Mouse (Mus musculus): ENCODE results near the gene Hexb. TPM values are rescaled to one million over a fixed set of nuclear protein-coding genes. Genes with fewer than 3 reads are reported as not detected.

The Hexb gene
- total and polyA plus RNA-seq, 3 experiments, result 31.0 to 75.7 (median 37.9) TPM

DNA sequence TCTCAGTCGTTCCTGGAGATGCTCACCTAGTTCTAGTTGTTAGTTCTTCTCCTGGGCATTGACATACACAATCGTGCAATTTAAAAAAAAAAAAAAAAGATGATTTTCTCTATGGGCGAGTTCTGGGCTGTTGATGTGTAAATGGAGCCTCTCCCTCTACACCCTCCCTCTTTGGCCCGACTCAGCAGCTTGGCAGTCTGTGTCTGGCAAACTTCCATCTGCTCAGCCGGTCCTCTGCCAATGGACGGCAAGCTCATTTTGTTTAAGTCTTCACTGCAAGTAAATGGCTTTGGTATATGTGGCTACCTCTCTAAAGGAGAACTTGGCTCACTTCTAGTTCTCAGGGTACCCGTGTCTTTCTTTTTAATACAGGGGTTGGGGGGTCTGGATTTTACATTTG lies 4.7 kb downstream of the Hexb start:
- in situ Hi-C loops (cut with MboI; ENCODE audit: low pct_ligation_motif_present, low pct_unique_long_range_greater_than_20kb, low sequenced_read_pairs) (no loop called here), dilution Hi-C loops (cut with MboI; ENCODE audit: extremely low pct_ligation_motif_present, extremely low pct_unique_long_range_greater_than_20kb, low sequenced_read_pairs) (no loop called here)
- Histone ChIP-seq H3K4me1 (ENCODE audit: control insufficient read depth in 1 of 2, insufficient read depth in 2 of 2) (peaks cover 7 to 29% of the 10 kb centered on the region in 2 experiments; a peak in 3 of 4 replicates), H3K4me2 (ENCODE audit: insufficient read depth, low read depth, poor library complexity, severe bottlenecking) (no peak overlapping the region), H3K4me3 (replicated peaks in 1 of 3; ENCODE audit: low read depth in 2 of 3, low read length in 2 of 3, poor library complexity in 1 of 3) (no peak overlapping the region), H3K36me3 (replicated peaks in 1 of 2; ENCODE audit: control insufficient read depth in 1 of 2, insufficient read depth in 1 of 2, low read length in 1 of 2) (peaks cover 2 to 38% of the 10 kb centered on the region in 2 experiments), H3K27ac (ENCODE audit: insufficient read depth, low read depth) (no peak overlapping the region), H3K27me3 (replicated peaks) (no peaks in the 10 kb centered on the region), H3K9me3 (replicated peaks; ENCODE audit: low read length) (no peaks in the 10 kb centered on the region), H3K79me2 (replicated peaks; ENCODE audit: control insufficient read depth, extremely low read depth, insufficient read depth, poor library complexity, severe bottlenecking) (no peaks in the 10 kb centered on the region), H3K9ac (ENCODE audit: insufficient read depth, low read depth) (no peak overlapping the region)
- TF ChIP-seq HCFC1 (IDR thresholded peaks at IDR 0.05; ENCODE audit: low read depth, low read length) (no peak), UBTF (IDR thresholded peaks at IDR 0.05; ENCODE audit: low read depth, low read length) (no peak), MEF2A (IDR thresholded peaks at IDR 0.05; ENCODE audit: borderline replicate concordance, low read depth, low read length) (no peak), E2F4 (IDR thresholded peaks at IDR 0.05; ENCODE audit: insufficient replicate concordance, low read depth, low read length) (no peak), ZMIZ1 (IDR thresholded peaks at IDR 0.05; ENCODE audit: low read depth, low read length) (no peak), MYC (IDR thresholded peaks at IDR 0.05; ENCODE audit: low read depth, low read length) (no peak), ZKSCAN1 (IDR thresholded peaks at IDR 0.05; ENCODE audit: borderline replicate concordance, low read depth, low read length) (no peak), RAD21 (IDR thresholded peaks at IDR 0.05; ENCODE audit: low read depth, low read length) (no peak), TBP (conservative IDR thresholded peaks at IDR 0.05; ENCODE audit: low read depth, low read length) (no peak), MAX (IDR thresholded peaks at IDR 0.05; ENCODE audit: low read length) (no peak), ZNF384 (IDR thresholded peaks at IDR 0.05; ENCODE audit: low read depth, low read length) (no peak), CTCF (conservative IDR thresholded peaks at IDR 0.05 in 1 of 2, IDR thresholded peaks at IDR 0.05 in 1 of 2; ENCODE audit: low read depth in 2 of 2, low read length in 2 of 2) (no peak), NELFE (IDR thresholded peaks at IDR 0.05; ENCODE audit: low read depth, low read length) (no peak), EP300 (IDR thresholded peaks at IDR 0.05; ENCODE audit: low read length) (no peak), CHD2 (IDR thresholded peaks at IDR 0.05; ENCODE audit: low read length) (no peak), NRF1 (IDR thresholded peaks at IDR 0.05; ENCODE audit: low read depth, low read length) (no peak), MAFK (IDR thresholded peaks at IDR 0.05; ENCODE audit: insufficient replicate concordance, low read length) (no peak), USF1 (IDR thresholded peaks at IDR 0.05; ENCODE audit: low read depth, low read length) (no peak)
- DNase-seq (ENCODE audit: extremely low read depth), result no peak

DNA sequence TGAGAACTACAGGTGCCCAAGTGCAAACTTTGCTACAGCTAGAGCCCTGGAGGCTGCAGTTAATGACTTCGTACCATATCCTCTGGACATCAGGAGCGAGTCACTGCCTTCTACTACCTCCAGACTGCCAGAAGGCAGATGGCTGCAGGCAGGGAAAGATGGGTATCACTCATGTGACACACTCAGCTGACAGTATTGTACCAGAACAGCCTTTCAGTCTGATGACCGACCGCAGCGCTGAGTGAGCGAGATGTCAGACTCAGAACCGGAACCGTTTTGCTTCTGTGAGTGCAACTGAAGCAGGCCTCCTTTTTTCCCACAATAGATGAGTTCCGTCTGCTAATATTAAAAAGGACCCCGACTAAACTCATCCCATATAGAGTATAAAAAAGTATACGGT lies 5.5 kb downstream of the Hexb start:
- no peaks in the 10 kb centered on the region for H3K27me3 ChIP-seq (replicated peaks)
- TF ChIP-seq CTCF (conservative IDR thresholded peaks at IDR 0.05 in 1 of 2, IDR thresholded peaks at IDR 0.05 in 1 of 2; ENCODE audit: low read depth in 2 of 2, low read length in 2 of 2) (no peak), NELFE (IDR thresholded peaks at IDR 0.05; ENCODE audit: low read depth, low read length) (no peak), MEF2A (IDR thresholded peaks at IDR 0.05; ENCODE audit: borderline replicate concordance, low read depth, low read length) (no peak), POLR2AphosphoS2 (IDR thresholded peaks at IDR 0.05; ENCODE audit: low read depth, low read length) (no peak)
- no peak overlapping the region for H3K4me2 ChIP-seq (ENCODE audit: insufficient read depth, low read depth, poor library complexity, severe bottlenecking)
- H3K4me1 ChIP-seq (ENCODE audit: control insufficient read depth in 1 of 2, insufficient read depth in 2 of 2), result peaks cover 7 to 36% of the 10 kb centered on the region in 2 experiments; a peak in 3 of 4 replicates
- H3K27ac ChIP-seq (ENCODE audit: insufficient read depth, low read depth), result no peak overlapping the region
- no peak for DNase-seq (ENCODE audit: extremely low read depth)
- no peaks in the 10 kb centered on the region for H3K9me3 ChIP-seq (replicated peaks; ENCODE audit: low read length)
- in situ Hi-C loops (cut with MboI; ENCODE audit: low pct_ligation_motif_present, low pct_unique_long_range_greater_than_20kb, low sequenced_read_pairs) (no loop called here), dilution Hi-C loops (cut with MboI; ENCODE audit: extremely low pct_ligation_motif_present, extremely low pct_unique_long_range_greater_than_20kb, low sequenced_read_pairs) (no loop called here)
- no peaks in the 10 kb centered on the region for H3K79me2 ChIP-seq (replicated peaks; ENCODE audit: control insufficient read depth, extremely low read depth, insufficient read depth, poor library complexity, severe bottlenecking)
- H3K9ac ChIP-seq (ENCODE audit: insufficient read depth, low read depth), result no peak overlapping the region
- H3K36me3 ChIP-seq (replicated peaks in 1 of 2; ENCODE audit: control insufficient read depth in 1 of 2, insufficient read depth in 1 of 2, low read length in 1 of 2), result peaks cover 2 to 39% of the 10 kb centered on the region in 2 experiments
- no peak overlapping the region for H3K4me3 ChIP-seq (replicated peaks in 1 of 3; ENCODE audit: low read depth in 2 of 3, low read length in 2 of 3, poor library complexity in 1 of 3)
